Mouse (Mus musculus): Measurements from ENCODE around the gene Pacrg.
A peak's percentile ranks its signal among the peaks of the same experiment; 100 is the strongest.

Gene Pacrg

GRCm38 (mm10) chr17:10744709-10745461 lies 95.2 kb downstream of the Pacrg start:
- peak; percentile 44 for DNase-seq (ENCODE audit: extremely low spot score, low spot score)

GRCm38 (mm10) chr17:10740083-10740482 lies 100.0 kb downstream of the Pacrg start:
- DNase-seq (ENCODE audit: extremely low spot score, low spot score) = no peak

- no peak for DNase-seq (ENCODE audit: extremely low spot score, low spot score)
Measured at GRCm38 (mm10) chr17:10737966-10738365, 102.1 kb downstream of the Pacrg start.

- DNase-seq (ENCODE audit: extremely low spot score, low spot score) = no peak
Measured at GRCm38 (mm10) chr17:10734733-10735132, 105.4 kb downstream of the Pacrg start.

GRCm38 (mm10) chr17:10732303-10733048 lies 107.6 kb downstream of the Pacrg start:
- DNase-seq (ENCODE audit: extremely low spot score, low spot score) = no peak

- DNase-seq (ENCODE audit: extremely low spot score, low spot score) = no peak
Measured at GRCm38 (mm10) chr17:10724853-10725252, 115.3 kb downstream of the Pacrg start.

GRCm38 (mm10) chr17:10721562-10721961 lies 118.5 kb downstream of the Pacrg start:
- no peak for DNase-seq (ENCODE audit: extremely low spot score, low spot score)

- DNase-seq (ENCODE audit: extremely low spot score, low spot score) = no peak
Measured at GRCm38 (mm10) chr17:10717148-10717547, 123.0 kb downstream of the Pacrg start.

GRCm38 (mm10) chr17:10702781-10703180 lies 137.3 kb downstream of the Pacrg start:
- peak; percentile 18 for DNase-seq (ENCODE audit: extremely low spot score, low spot score)

GRCm38 (mm10) chr17:10698041-10698440 lies 142.1 kb downstream of the Pacrg start:
- no peak for DNase-seq (ENCODE audit: extremely low spot score, low spot score)

- no peak for DNase-seq (ENCODE audit: extremely low spot score, low spot score)
Measured at GRCm38 (mm10) chr17:10695421-10695820, 144.7 kb downstream of the Pacrg start.

GRCm38 (mm10) chr17:10677098-10677497 lies 163.0 kb downstream of the Pacrg start:
- no peak for DNase-seq (ENCODE audit: extremely low spot score, low spot score)

- DNase-seq (ENCODE audit: extremely low spot score, low spot score) = no peak
Measured at GRCm38 (mm10) chr17:10675536-10675935, 164.6 kb downstream of the Pacrg start.

- no peak for DNase-seq (ENCODE audit: extremely low spot score, low spot score)
Measured at GRCm38 (mm10) chr17:10675048-10675447, 165.1 kb downstream of the Pacrg start.

- no peak for DNase-seq (ENCODE audit: extremely low spot score, low spot score)
Measured at GRCm38 (mm10) chr17:10661294-10661693, 178.8 kb downstream of the Pacrg start.

- DNase-seq (ENCODE audit: extremely low spot score, low spot score) = no peak
Measured at GRCm38 (mm10) chr17:10643604-10644003, 196.5 kb downstream of the Pacrg start.

GRCm38 (mm10) chr17:10639816-10640215 lies 200.3 kb downstream of the Pacrg start:
- no peak for DNase-seq (ENCODE audit: extremely low spot score, low spot score)

GRCm38 (mm10) chr17:10635955-10636470 lies 204.1 kb downstream of the Pacrg start:
- DNase-seq (ENCODE audit: extremely low spot score, low spot score) = no peak

GRCm38 (mm10) chr17:10635470-10635869 lies 204.6 kb downstream of the Pacrg start:
- no peak for DNase-seq (ENCODE audit: extremely low spot score, low spot score)

GRCm38 (mm10) chr17:10635046-10635445 lies 205.1 kb downstream of the Pacrg start:
- DNase-seq (ENCODE audit: extremely low spot score, low spot score) = no peak

- DNase-seq (ENCODE audit: extremely low spot score, low spot score) = no peak
Measured at GRCm38 (mm10) chr17:10633769-10634168, 206.3 kb downstream of the Pacrg start.

GRCm38 (mm10) chr17:10628240-10628639 lies 211.9 kb downstream of the Pacrg start:
- DNase-seq (ENCODE audit: extremely low spot score, low spot score) = no peak

Data from neural tube, embryonic 10.5 days (tissue).